Mouse (Mus musculus) cerebellum, adult 2 months (tissue): ENCODE measurements around the gene Exoc3l.

ENCODE experiments used
- CTCF ChIP-seq: fragments of 200-500 bp; IDR thresholded peaks from 2 replicates; pipeline ENCODE4 v1.5.1; 2011; ENCODE audit warnings: low read depth, mild to moderate bottlenecking, control low read depth, low read length, moderate library complexity, borderline replicate concordance; ENCODE audit not compliant: insufficient read depth
- POLR2A ChIP-seq: fragments of 200-500 bp; IDR thresholded peaks from 2 replicates; pipeline ENCODE4 v1.6.1; 2011; ENCODE audit warnings: low read length, control low read depth, borderline replicate concordance; ENCODE audit not compliant: insufficient read depth

DNA sequence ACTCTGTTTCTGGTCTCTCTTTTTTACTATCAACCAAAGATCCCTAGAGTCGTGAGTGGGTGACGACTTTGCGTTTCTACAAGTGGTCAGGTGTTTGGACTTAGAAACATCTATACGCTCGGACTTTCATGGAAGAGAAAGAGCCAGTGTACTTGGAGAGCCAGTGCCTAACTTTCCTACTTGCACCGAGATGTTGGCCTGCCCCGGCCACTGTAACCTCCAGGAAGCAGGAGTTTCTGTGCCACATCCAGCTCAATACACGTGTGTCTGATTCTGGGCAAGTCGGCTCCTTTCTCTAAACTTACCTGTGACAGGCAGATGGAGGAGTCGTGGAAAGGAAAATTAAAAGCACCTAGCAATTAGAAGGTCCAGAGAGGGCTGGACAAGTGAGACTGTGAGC, 20.1 kb downstream of the Exoc3l start, which contains the start of gene Nol3:
- no peak for TF ChIP-seq CTCF
- TF ChIP-seq POLR2A, result no peak
